Mouse (Mus musculus) brain, embryonic 14.5 days (tissue): ENCODE results near the gene Dnajb2.

Experiments used
- CTCF ChIP-seq: fragments of 200-500 bp; IDR thresholded peaks from 2 replicates; pipeline ENCODE4 v1.5.1; 2012; ENCODE audit warnings: inconsistent platforms, mild to moderate bottlenecking, moderate library complexity, borderline replicate concordance; ENCODE audit not compliant: insufficient read depth, insufficient read length; ENCODE audit errors: extremely low read depth
- POLR2A ChIP-seq: fragments of 200-500 bp; IDR thresholded peaks from 2 replicates; pipeline ENCODE4 v1.6.1; 2012; ENCODE audit warnings: mild to moderate bottlenecking, inconsistent platforms, borderline replicate concordance; ENCODE audit not compliant: poor library complexity, insufficient read depth, insufficient read length, severe bottlenecking; ENCODE audit errors: extremely low read depth

GRCm38 (mm10) chr1:75247071-75247930 lies 11.1 kb downstream of the Dnajb2 start:
- TF ChIP-seq POLR2A (no peak), CTCF (no peak)
